Mouse (Mus musculus): ENCODE data around the gene Id1.

Gene Id1

DNA sequence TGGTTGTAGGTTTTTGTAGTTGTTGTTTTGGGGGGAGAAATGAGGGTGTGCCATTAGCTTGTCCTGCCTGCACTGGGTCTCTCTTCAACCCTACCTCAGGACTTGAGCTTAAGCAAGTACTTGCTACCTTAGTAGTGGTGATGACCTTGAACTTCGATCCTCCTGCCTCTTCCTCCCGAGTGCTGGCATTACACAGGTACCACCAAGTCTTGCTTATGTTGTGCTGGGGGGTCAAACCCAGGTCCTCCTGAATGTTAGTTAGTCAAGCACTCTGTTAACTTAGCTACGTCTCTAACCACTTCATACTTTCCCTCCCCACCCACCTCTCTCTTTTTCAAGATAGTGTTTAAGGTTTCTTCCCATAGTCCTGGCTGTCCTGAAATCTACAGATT lies 11.7 kb upstream of the Id1 start:
- DNase-seq (ENCODE audit: low spot score): no peak

DNA sequence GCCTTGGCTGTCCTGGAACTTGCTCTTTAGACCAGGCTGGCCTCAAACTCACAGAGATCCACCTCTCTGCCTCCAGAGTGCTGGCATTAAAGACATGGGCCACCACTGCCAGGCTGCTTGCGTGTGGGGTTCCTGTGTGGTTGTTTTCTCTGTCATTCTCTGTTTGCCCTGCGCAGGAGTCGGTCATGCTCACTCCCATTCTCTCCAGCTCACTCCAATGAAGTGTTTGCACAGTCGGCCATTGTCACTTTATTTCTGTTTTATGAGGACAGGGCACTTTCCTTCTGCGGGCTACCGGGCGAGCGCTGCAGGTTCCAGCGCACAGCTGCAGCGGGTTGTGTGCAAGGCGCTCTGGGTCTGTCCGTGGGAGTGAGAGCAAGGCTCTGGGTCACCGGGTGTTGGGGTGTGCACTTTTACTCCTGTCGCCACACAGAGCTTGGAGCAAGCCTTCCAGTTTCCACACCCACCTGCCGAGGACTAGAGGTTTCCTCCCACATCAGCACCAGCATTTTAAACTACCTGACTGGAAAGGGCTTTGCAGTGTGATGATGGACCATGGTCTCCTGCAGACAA lies 10.8 kb upstream of the Id1 start:
- DNase-seq (ENCODE audit: low spot score): peak; percentile 45

DNA sequence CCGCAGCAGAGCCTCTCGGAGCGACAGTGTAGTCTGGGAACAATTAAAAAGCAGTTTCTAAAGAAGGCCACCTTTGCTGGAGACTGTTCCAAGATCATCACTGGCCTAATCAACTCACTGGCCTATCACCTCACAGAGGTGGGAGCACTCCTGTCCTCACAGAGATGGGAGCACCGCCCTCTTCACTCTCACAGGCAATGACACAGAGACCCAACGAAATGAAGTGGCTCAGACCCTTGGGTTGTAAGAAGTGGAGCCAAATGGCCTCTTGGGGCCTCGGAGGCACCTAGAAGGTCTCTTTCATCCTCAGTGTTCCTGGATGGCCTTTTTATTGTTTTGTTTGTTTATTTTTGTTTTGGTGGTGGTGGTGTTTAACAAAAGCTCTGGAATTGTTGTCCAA lies 9.8 kb upstream of the Id1 start:
- DNase-seq (ENCODE audit: low spot score): no peak

DNA sequence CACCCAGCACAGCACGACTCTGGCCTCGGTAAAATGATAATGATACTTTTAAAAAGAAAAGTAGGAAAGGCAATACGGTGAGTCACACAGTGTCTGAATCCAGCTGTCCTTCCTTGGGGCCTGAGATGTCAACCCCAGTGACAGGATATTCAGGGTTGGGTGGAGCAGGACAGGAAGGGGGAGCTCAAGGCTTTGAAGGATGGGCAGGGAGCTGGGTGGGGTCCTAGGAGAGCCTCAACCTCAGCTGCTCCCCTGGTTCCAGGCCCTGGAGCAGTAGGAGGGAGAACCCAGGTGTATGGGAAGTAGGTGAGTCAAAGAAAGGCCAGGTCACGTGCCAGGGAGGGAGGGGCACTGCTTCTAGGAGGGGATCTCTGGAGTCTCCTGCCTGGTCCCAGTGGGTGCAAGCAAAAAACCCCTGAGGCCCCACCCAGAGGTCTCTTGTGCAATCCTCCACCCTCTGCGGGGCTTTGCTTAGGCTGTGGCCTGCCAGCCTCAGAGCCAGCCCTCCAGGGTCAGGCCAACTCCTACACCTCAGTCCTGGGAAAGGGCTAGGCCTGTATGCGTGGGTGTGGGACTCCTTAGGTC lies 9.2 kb upstream of the Id1 start:
- DNase-seq (ENCODE audit: low spot score): peak; percentile 32

DNA sequence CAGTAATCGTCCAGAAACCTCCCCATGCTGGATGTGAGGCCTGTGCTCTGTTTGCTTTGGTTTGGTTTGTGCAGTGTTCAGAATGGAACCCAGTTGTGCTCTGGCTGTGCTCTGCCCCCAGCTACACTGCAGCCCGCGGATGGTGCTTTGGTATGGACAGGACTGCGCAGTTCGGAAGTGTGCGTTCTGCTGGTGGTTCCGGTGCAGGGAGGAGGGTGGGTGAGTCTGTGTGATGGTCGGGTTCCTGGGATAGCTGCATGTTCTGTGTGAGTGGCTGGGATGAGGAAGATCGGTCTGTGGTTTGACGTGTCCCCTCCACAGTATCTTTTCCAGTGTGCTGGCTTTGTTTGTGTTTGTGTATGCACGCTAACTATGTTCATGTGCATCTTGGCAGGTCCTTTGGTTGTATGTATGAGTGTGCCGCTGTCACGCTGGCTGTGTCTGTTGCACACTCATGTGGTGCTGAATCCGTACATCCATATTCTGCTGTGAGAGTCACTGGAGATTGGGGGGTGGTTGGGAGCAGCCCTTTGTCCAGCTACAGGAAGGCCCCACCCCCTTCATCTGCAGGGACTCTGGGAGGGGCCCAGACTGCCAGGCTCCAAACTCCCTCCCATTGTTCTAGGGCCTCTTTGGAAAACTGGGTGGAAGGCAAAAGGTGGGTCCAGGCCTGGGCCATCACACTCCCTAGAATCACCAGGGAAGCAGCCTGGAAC lies 8.1 kb upstream of the Id1 start:
- DNase-seq (ENCODE audit: low spot score): peak; percentile 84

DNA sequence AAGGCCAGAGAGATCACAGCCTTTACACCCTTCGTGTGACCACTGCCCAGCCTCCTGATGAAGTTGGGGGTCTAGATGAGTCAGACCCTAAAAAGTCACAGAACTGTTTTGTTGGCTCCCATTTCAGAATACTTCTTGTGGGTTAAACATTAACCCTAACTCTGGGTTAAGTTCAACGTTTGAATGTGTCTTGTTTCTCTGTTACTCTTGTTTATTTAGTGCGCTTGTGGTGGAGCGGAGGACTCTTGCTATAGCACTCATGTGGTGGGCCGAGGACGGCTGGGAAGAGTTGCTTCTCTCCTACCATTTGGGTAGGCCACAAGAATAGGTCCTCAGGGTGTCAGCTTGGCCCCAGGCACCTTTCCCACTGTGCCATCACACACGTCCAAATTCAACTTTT lies 7.5 kb upstream of the Id1 start:
- DNase-seq (ENCODE audit: low spot score): no peak

DNA sequence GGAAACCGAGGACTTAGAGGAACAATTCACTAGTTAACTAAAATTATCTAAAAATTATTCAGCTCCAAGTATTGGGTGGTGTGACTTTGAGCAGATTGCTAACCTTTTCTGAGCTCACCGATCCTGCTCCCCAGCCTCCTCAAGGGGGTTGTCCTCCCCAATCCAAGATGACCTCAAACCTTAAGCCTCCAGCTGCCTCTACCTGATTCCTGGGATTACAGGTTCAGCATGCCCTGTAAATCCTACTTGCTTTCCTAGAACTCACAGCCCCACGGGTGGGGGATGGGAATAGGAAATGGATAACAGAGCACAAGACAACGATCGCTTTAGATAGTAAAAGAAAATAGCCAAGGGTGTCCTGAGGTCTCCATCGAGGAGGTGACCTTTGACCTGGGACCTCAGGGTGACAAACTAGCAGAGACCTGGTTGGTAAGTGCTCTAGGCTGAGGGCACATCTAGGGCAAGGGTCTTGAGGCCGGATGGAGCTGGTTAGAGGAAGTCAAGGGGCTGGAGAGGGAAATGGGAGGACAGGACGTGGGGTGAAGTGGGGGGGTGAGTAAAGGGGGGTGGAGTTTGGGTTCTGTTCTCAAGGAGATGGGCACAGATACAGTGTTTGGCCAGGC lies 6.9 kb upstream of the Id1 start:
- DNase-seq (ENCODE audit: low spot score): peak; percentile 16

DNA sequence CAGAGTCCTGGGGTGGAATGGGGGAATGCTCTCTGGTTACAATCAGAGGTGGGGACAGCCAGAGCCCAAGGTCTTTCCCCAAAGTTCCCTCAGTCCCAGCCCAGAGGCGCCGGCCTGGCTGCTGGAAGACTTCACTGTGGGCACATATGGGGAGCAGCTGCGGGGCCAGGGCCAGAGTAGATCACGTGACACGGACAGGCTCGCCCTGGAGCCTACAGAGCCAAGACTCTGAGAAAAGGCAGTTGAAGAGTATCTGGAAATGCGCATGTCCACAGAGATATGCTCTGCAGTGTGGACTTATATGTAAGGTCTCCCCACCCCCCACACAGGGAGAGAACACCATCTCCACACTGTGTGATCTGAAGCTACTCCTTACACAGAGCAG lies 6.4 kb upstream of the Id1 start:
- peak; percentile 54 for DNase-seq (ENCODE audit: low spot score)

DNA sequence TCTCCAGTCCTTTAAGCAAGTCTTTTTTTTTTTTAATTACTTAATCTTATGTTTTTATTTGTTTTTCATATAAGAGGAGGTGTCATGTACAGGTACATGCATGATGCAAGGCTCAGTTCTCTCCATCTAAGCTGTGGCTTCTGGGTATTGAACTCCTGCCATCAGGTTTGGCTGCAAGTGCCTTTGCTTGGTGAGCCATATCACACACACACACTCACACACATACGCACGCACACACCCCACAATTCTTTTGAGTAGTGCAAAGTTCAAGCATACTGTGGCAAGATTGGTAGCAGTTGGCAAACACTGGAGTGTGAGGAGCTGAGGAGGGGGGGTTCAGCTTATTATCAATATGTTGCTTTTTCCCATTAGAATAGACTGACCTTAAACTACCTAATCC lies 2.9 kb upstream of the Id1 start:
- DNase-seq (ENCODE audit: low spot score): no peak

DNA sequence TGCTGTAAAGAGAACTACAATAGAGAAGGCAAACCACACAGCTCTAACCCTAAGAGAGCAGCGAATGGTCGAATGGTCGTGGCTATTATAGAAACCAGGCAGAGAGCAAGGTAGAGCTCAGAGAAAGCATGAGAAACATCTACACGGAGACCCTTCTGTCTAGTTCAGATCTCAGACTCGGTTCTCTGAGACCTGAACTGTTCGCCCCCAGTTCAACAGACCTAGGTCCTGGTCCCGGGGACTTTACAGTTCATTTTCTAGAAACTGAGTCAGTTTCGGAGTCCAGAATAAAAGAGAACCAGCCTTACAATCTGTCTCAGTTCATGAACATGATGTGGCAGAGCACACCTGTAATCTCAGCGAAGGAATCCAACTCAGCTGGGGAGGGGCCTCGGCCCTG lies 1.6 kb upstream of the Id1 start:
- DNase-seq (ENCODE audit: low spot score): no peak

DNA sequence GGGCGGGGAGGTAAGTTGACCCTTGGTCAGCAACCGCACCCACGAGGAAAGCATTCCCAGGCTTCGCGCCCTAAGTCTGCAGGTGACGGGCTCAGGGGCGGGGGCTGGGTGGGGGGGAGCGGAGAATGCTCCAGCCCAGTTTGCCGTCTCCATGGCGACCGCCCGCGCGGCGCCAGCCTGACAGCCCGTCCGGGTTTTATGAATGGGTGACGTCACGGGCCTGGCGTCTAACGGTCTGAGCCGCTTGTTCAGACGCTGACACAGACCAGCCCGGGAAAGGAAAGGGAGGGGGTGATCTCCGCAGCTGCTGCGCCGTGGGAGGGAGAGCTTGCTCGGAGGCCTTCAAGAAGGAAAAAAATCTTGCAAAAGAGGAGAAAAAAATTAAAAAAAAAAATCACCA lies 1.1 kb upstream of the Id1 start:
- peak; percentile 96 for DNase-seq (ENCODE audit: low spot score)

DNA sequence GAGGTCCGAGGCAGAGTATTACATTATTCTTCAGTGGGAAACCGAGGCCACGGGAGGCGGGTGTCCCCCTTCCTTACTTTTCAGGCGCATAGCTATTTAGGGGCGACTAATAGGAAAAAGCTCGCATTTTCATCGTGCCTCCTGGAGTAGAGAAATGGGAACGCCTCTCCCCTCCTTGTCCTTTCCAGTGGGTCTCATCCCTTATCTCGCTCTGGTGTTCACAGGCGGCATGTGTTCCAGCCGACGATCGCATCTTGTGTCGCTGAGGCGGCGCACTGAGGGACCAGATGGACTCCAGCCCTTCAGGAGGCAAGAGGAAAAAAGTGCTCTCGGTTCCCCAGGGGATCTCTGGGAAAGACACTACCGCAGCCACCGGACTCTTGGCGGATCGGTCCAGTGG lies 697 bp downstream of the Id1 start:
- no peak for DNase-seq (ENCODE audit: low spot score)

DNA sequence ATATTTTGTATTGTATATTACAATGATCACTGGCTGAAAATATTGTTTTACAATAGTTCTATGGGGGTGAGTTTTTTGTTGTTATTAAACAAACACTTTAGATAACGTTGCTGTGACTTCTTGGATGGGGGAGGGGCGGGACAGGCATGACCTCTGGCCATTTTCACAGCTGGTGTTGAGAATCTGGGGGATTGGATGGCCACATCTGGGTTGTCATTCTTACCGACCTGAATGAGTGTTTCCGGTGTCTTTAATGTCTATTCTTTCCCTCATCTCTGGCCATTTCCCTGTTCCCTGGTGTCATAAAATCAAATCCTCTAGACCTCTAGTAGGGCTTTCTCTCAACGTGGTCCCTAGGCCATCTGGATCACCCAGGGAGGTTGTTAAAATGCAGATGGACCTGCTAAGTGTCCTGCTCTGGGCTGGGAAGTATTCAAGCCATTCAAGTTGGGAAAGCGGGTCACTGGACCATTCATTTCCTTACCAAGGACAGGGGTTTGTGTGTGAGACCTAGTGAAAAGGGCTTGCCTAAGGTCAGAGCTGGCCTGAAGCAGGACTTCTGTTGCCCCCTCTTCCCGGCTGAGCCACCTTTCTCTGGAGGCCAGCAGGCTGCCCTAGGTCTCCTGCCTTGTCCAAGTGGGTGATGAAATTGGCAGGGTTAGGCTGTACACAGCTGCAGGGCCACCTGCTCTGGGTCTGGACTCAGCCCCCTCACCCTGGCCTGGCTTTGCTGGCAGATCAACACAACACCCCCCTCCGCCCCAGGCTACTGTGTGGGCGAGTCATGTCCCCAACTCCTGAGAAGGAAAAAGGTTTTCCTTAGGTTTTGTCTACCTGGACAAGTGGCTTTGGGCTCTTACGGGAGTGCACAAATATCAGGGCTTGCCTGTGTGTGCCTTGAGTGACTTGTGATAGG lies 1.5 kb downstream of the Id1 start:
- DNase-seq (ENCODE audit: low spot score): peak; percentile 24

DNA sequence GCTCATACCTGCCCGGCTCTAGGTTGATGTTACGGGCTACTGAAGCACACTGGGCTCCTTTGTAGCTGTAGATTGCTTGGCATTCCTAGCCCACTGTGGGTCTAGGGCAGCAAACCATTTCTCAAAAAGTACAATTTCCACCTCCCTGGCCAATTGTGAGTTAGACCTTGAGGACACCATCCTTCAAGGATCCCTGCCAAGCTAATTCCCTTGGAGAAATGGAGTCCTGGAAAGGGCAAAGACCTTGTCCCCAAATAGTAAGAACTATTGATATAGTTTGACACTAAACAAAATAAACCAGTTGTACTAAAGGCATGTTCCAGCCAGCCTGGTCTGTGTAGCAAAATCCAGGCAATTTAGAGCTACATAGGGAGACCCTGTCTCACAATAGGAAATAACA lies 2.3 kb downstream of the Id1 start:
- DNase-seq (ENCODE audit: low spot score): no peak

DNA sequence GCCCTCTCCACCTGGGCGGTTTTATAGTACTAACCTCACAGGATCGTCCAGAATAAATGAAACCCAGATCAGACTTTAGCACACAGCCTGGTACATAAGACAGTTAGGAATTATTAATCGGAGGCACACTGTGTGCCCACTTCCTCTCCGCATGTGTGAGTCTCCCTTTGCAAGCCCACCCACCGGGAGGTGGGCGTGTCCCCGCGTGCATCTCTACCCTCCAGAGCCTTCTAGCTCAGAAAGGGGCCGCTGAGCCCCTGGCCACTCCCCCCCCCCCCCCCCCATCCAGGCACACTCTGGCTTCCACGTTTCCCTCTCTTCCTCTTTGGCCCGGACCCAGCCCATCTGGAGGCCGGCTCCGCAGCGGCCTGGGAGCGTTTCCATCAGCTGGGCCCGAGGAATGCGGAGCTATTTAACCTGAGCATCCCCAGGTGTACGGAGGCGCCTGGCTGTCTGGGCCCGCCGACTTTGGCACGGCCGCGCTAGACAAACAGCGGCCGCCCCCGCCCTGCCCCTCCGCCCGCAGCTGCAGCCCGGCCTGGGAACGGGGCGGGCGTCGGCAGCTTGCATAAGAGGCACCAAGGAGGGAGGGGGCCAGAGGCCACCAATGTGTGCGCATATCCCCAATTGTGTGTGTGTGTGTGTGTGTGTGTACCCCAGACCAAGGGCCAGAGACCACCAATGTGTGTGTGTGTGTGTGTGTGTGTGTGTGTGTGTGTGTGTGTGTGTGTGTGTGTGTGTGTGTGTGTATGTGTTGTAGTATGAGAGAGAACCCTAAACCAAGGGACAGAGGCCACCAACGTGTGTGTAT lies 3.2 kb downstream of the Id1 start:
- peak; percentile 78 for DNase-seq (ENCODE audit: low spot score)

DNA sequence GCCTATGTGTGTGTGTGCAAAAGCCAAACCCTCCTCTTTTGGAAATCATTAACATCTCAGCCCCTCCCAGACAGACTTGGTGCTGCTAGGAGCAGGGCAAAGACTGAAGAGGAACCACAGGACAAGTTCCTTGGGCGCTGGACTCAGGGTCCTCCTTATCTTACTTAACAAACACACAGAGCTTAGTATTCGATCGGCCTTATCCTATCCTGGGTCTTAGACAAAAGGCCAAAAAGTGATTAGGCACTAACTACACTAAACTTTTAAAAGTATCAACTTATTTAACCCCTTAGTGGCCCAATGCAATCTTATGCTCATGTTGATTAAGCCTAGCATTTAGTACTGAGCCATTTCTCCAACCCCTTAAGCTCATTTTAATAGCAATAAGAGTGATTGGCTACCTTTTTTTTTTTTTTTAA lies 3.8 kb downstream of the Id1 start:
- DNase-seq (ENCODE audit: low spot score): peak; percentile 70

DNA sequence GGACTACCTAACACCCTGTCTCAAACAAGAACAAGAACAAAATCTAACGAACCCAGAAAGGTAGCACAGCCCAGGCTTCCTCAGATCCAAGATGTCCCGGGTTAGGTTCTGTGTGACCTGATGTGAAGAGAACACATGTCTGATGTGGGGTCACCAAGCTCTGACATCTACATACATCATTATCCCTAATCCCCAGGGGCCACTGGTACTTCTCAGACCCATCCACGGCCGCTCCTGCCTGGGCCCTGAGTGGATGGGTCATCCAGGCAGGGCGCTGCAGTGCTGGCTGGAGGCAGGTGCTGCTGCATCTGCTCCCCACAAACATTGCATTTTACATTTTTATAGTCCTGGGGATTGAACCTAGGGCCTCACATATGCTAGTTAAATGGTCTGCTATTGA lies 4.4 kb downstream of the Id1 start:
- DNase-seq (ENCODE audit: low spot score): no peak

DNA sequence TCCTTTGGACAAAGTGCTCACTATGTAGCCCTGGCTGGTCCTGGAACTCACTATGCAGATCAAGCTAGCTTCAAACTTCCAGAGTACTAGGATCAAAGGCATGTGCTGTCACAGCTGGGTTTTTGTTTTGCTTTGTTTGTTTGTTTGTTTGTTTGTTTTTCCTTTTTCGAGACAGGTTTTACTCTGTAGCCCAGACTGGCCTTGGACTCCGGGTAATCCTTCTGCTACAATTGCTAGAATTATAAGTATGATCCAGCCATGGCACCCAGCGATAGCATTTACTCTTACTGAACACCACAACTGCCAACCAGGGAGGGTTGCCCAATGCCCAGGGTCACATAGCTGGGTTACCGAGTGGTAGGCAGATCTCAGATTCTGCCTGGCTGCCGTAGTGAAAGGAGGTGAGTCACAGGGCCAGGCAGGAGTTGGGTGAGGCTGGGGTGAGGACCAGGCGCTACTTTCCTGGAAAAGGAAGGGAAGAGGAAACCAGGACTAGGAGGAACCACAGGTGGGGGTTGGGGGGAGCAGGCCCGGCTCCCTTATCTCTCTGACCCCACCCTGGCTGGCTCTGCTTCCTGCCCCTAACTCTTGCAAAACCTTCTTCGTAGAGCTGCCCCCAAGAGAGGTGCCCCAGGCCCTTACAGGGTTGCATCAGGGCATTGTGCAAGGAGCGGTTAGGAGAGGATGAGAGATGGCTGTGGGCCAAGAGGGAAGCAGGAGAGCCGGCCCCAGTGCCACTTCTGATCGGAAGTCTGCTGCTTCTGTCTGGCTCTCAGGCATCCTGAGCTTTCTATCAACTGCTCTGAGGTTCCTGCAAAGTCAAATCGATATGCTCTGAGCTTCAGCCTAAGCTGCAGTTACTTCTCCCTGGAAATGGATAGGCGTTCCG lies 5.3 kb downstream of the Id1 start:
- DNase-seq (ENCODE audit: low spot score): peak; percentile 92

DNA sequence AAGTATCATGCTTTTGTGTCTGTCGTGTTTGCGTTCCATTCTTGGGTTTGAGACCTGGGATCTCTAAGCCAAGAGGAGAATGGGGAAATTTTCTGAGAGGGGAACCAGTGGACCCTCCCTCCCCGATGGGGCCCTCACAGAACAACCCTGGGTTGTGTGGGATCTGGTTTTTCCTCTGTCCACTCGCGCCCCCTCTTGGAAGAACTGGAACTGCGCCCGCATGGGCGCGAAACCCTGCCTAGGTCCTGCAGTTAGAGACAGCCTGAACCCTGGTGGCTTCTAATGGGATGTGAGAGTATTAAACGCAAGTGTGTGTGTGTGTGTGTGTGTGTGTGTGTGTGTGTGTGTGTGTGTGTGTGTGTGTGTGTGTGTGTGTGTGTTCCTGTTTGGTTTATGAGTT lies 6.4 kb downstream of the Id1 start:
- DNase-seq (ENCODE audit: low spot score): peak; percentile 74

DNA sequence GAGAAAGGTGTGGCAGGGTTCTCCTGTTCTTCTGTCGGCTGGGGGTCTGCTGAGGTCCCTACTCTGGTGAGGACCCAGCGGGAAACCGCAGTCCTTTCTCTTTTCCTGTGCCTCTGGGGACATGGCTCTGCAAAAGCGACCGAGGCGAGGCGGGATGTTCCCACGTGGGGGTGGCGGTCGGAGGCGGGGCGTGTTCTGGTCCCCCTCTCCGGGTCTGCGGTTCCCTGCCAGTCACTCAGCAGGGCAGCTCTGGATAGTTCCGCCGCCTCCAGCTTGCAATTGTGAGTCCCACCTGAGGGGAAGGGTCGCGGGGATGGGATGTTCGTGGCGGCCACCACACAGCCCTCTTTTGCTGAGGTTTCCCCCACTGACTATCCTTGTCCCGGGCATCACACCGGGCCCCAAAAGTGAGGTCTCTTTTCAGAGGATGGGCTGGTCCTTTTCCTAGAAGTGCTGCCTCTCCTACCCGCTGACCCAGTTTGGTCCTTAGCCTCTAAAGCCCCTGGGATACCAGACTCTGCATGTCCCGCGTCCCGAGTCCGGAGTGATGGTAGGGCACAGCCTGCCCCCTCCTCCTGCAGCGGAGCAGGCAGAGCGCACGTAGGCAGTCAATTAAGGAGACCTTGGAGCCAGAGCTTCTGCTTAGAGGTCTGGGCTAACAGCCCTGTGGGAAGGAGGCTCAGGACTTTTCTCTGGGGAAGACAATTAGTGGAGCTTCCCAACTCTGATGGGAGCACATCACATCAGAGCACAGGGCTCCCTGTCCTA lies 18.1 kb downstream of the Id1 start, which contains the start of gene Cox4i2:
Cox4i2 (plus strand) TSS at position 230 of the 768 bp plus-strand sequence.
- peak; percentile 24 for DNase-seq (ENCODE audit: low spot score)
